Mouse (Mus musculus): Measurements from ENCODE around the gene Grip1.
"Not testable (repeated sequence)": the region's sequence is repeated elsewhere in the genome, so short reads cannot be mapped to it uniquely, and the experiment has no call there.

Grip1 gene

DNA sequence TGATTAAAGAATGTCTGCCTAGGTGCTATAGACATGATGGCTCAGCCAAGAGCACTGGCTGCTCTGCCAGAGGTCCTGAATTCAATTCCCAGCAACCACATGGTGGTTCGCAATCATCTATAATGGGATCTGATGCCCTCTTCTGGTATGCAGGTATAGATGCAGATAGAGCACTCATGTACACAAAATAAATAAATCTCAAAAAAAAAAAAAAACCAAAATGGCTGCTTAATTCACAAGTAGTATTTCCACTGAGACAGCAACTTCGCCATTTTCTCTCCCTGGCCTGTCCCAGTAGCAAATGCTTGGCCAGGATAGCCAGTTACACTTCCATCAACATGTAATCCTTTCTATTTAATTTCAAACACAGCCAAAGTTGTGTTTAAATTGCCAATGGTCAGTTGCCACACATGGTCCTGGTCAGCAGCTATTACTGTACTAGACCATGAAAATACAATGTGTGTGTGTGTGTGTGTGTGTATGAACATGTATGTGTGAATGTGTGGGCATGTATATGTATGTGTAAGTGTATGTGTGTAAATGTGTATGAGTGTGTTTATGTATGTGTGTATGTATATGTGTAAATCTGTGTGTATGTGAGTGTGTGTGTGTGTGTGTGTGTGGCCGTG is 658.2 kb downstream of the Grip1 start:
- POLR2A ChIA-PET = interaction anchor here in 3 of 4 experiments (0.7 to 1.8 kb wide), 15 partner anchors 8 to 411 kb away, joined by 3 to 9 read pairs (median 4); no protein-coding TSS in a partner anchor
- CTCF ChIA-PET = interaction anchor here in 1 of 4 experiments (2.0 kb wide), 1 partner anchor 47 kb away, joined by 4 read pairs; no protein-coding TSS in a partner anchor

DNA sequence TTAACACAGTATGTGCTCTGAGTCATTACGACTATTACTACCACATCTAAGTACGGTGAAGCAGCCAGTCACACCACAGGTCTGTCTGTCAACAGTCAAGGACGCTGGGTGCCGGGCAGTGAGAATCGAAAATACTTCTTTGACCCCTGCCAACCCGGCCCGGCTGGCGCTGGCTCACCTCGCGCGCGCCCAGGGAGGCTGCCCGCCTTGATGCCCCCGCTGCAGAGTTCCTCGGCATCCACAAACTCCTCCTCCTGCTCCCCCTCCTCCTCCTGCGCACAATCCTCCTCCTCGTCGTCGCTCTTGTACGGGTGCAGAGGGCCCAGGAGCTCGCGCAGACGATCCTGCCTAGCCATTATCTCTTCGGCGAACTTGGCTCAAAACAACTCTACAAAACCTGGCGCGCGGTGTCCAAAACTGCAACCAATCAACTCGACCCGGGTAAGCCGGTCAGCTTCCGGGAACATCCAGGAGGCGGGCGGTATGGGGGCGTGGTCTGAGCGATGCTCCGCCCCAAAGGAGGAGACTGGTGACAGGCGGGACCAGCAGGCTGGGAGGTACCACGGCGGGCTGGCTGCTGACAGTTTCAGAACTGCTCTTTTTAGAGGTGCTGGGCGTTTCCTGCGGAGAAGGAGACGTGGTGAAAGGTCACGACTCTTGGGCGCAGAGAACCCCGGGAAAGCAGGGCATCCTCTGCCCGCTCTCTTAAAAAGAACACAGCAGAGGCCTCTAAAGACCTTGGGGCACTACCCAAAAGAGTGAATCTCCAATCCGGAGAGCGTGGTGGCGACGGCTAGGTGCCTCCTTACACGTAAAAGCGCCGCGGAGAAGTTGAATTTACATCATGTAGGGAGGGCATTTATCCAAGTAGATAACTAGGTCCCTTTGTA is 659.1 kb downstream of the Grip1 start, which contains the start of gene Helb:
Gene Helb, minus strand, starts transcription at position 481 of the 890 bp plus-strand sequence.
- ChIA-PET POLR2A (interaction anchor here in 3 of 4 experiments (0.6 to 1.8 kb wide), 20 partner anchors 9 to 871 kb away, joined by 3 to 9 read pairs (median 3); partner anchors contain the start of gene Llph (in 1 of the 3)), CTCF (interaction anchor here in 3 of 4 experiments (0.7 to 2.0 kb wide), 3 partner anchors 48 to 309 kb away, joined by 3 to 4 read pairs (median 3); partner anchors contain the start of gene Irak3 (in 1 of the 3))

DNA sequence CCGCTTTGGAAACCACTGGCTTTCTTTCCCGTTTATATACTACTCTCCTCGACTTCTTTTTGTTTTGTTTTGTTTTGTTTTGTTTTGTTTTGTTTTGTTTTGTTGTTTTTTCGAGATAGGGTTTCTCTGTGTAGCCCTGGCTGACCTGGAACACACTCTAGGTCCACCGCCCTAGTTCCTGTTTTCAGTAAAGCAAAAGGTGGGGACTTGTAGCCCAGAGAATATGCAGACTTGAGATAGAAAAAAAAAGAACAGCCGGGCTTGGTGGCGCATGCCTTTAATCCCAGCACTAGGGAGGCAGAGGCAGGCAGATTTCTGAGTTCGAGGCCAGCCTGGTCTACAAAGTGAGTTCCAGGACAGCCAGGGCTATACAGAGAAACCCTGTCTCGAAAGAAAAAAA is 659.9 kb downstream of the Grip1 start:
- POLR2A ChIA-PET = interaction anchor here in 2 of 4 experiments (0.7 to 3.2 kb wide), 6 partner anchors 10 to 690 kb away, joined by 3 to 19 read pairs (median 4); no protein-coding TSS in a partner anchor
- CTCF ChIA-PET = not testable (repeated sequence)

DNA sequence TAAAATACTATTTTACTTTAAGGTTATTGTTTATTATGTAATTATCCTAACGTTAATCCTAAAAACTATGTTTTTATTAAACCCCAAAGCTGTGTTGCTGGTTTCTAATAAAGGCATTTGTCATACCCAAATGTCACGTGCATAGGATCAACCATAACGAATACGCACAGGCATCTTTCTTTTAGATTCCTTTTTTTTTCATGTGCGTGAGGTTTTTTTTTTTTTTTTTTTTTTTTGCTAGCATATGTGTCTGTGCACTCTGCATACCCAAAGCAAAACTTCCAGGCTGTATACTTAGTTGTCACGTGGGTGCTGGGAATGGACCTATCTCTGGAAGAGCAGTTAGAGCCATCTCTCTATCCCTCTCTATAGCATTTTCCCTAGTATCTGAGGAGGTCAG is 660.4 kb downstream of the Grip1 start:
- ChIA-PET CTCF (interaction anchor here in 3 of 4 experiments (1.0 to 1.8 kb wide), 8 partner anchors 10 to 310 kb away, joined by 3 to 7 read pairs (median 4); no protein-coding TSS in a partner anchor), POLR2A (interaction anchor here in 3 of 4 experiments (0.6 to 3.2 kb wide), 22 partner anchors 9 to 691 kb away, joined by 3 to 19 read pairs (median 4); no protein-coding TSS in a partner anchor)

DNA sequence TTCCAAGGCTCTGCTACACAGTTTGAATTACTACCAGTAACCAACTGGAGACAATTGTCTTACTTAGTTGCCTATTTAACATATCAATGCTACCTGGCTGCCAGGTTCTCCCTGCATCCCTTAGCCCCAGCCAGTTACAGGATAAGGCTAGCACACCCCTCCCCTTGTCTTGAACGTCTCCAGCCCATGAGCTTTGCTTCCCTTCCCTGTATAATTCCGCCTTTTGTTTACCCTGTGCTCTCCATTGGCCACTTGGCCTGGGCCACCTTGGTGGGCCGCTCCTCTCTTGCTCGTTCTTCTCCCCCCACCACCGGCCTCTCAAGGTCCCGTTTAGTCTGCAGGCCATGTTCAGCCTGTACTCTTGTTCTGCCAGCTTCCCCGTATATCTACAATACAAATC is 660.9 kb downstream of the Grip1 start:
- CTCF ChIA-PET = interaction anchor here in 3 of 4 experiments (0.6 to 1.8 kb wide), 12 partner anchors 10 to 802 kb away, joined by 3 to 7 read pairs (median 3); no protein-coding TSS in a partner anchor
- POLR2A ChIA-PET = interaction anchor here in 3 of 4 experiments (0.6 to 3.2 kb wide), 25 partner anchors 10 to 1514 kb away, joined by 3 to 19 read pairs (median 4); no protein-coding TSS in a partner anchor

DNA sequence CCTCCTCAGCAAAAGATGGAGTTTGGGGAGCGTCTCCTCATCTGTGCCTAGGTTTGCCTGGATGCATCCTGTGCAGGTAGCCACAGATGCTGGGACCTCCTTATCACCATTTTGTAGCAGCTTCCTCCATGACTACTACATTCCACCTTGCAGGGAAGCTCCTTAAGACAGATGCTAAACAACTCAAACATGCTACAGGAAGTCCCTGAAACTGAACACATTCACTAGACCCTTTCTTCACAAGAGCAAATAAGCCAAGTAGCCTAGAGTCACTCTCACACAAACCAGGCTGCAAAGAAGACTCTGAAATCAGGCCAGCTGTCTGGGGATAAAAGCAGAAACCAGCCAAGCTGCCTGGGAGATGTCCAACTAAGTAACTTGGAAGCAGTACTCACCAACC is 661.6 kb downstream of the Grip1 start:
- ChIA-PET POLR2A (interaction anchor here in 3 of 4 experiments (0.6 to 3.2 kb wide), 12 partner anchors 9 to 62 kb away, joined by 3 to 19 read pairs (median 4); no protein-coding TSS in a partner anchor), CTCF (interaction anchor here in 3 of 4 experiments (0.5 to 1.8 kb wide), 5 partner anchors 16 to 801 kb away, joined by 3 to 5 read pairs (median 3); no protein-coding TSS in a partner anchor)

DNA sequence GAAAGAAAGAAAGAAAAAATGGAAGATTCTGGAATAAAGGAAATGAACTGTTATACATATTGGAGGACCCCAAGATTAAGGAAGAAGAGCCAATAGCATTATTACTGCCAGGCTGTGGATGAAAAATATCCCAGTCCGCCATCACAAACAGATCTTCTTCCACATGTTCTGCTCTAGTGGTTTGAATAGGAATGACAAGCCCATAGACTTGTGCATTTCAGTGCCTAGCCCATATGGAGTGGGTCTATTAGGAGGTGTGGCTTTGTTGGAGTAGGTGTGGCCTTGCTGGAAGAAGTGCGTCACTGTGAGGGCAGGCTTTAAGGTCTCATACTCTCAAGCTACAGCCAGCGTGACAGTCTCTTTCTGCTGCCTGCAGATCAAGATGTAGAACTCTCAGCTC is 670.1 kb downstream of the Grip1 start:
- CTCF ChIA-PET = interaction anchor here in 3 of 4 experiments (0.6 to 2.8 kb wide), 8 partner anchors 8 to 320 kb away, joined by 3 to 12 read pairs (median 3); no protein-coding TSS in a partner anchor

DNA sequence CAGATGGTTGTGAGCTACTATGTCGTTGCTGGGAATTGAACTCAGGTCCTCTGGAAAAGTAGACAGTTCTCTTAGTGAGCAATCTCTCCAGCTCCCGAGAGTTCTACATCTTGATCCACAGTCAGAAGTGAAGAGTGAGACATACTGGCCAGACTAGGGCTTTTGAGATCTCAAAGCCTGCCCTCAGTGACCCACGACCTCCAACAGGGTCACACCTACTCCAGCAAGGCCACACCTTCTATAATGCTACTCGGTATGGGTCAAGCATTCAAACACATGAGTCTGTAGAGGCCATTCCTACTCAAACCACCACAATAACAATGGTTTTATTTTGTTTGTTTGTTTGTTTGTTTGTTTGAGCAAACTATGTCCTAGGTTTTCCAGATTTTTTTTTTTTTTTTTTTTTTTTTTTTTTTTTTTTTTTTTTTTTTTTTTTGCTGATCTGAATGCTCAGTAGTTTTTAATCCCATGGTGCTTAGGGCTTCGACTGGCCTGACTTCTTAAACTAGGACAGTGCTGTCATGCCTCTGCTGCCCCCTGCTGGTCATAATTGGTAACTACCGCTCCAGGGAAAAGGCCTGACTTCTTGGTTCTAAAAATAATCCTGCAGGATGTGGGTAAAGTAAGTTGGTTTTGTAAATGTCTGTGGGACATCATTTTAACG is 671.3 kb downstream of the Grip1 start:
- ChIA-PET POLR2A (interaction anchor here in 3 of 4 experiments (0.6 to 2.1 kb wide), 4 partner anchors 10 to 319 kb away, joined by 3 to 10 read pairs (median 5); no protein-coding TSS in a partner anchor), CTCF (interaction anchor here in 3 of 4 experiments (0.6 to 2.8 kb wide), 13 partner anchors 10 to 881 kb away, joined by 3 to 12 read pairs (median 3); no protein-coding TSS in a partner anchor)

More for the DNA sequence above, 670.1 kb downstream of the Grip1 start:
- POLR2A ChIA-PET = interaction anchor here in 3 of 4 experiments (0.5 to 2.1 kb wide), 4 partner anchors 9 to 201 kb away, joined by 3 to 10 read pairs (median 4); no protein-coding TSS in a partner anchor

DNA sequence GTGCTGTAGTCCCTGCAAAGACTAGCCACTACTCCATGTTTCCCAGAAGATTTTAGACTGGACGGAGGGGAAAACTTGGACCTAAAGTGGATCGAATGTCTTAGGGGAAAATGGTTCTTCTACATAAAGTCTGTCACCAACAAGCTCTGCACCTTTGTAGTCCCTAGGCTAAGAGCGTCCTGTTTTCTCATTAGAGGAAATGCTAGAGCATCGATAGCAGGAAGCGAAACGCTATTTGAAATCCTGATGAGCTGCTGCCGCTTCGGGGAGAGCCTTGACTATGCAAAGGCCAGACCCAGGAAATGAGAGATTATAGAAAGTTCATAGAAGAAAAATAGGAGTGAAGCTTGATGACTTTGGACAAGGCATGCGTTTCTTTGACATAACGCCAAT is 671.8 kb downstream of the Grip1 start:
- POLR2A ChIA-PET = interaction anchor here in 2 of 4 experiments (0.6 to 2.1 kb wide), 2 partner anchors 11 to 319 kb away, joined by 6 to 10 read pairs; no protein-coding TSS in a partner anchor
- CTCF ChIA-PET = interaction anchor here in 2 of 4 experiments (0.6 to 2.8 kb wide), 4 partner anchors 287 to 479 kb away, joined by 3 to 12 read pairs (median 4); no protein-coding TSS in a partner anchor

DNA sequence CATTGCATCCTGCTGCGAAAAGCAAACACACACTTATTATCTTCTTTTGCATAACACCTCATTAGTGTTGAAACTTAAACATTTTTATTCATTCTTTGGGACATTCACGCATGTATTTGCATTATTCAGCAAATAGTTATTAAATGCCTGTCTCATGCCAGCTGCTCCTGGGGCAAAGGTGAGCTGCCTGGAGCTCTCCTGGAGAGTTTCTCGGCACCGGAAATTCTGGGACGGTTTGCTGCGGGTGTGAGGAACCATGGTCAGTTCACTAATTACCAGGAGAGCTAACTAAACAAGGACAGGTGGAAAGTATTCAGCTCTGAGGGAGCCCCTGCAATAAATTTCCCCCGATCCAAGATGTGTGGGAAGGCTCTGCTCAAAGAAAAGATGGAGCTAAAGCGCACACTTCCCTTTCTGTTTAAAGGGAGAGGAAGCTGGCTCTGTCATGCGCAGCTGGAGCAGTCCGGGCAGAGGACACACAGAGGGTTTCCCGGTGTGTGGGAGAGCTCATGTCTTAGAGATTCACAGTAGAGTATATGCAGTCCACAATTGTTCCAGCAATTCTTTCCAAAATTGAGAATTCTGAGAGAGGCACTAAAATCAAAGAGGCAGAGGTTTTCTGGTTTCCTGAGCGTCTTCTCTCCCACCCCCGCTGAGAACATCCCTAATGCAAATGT is 675.1 kb downstream of the Grip1 start:
- ChIA-PET CTCF (interaction anchor here (0.9 to 3.1 kb wide), 10 partner anchors 23 to 482 kb away, joined by 3 to 18 read pairs (median 4); no protein-coding TSS in a partner anchor), POLR2A (interaction anchor here in 3 of 4 experiments (0.9 to 1.9 kb wide), 6 partner anchors 12 to 32 kb away, joined by 3 to 9 read pairs (median 4); partner anchors contain the start of gene Helb (in 3 of the 3))

DNA sequence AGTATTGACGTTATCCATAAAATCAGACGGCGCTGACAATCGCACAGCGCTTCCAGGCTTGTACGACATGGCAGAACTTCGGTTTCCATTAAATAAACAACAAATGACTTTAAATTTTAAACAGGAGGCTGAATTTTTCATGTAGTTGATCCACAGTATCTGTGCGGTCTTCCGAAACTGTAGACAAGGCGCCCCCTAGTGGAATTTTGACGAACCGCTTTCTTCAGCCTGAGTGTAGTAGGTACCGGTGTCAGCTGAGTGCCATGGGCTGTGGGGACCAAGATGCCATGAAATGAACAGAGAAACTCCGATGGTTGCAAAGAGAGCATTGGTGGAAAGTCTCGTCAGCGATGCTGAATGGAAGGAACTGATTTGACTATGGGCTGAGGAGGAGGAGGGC is 677.0 kb downstream of the Grip1 start:
- POLR2A ChIA-PET = interaction anchor here in 3 of 4 experiments (0.6 to 1.9 kb wide), 3 partner anchors 16 to 34 kb away, joined by 3 to 6 read pairs (median 4); partner anchors contain the start of gene Helb (in 1 of the 3)
- CTCF ChIA-PET = interaction anchor here (0.6 to 3.1 kb wide), 22 partner anchors 10 to 484 kb away, joined by 3 to 18 read pairs (median 4); partner anchors contain the start of genes Irak3 (in 2 of the 4) and Tmbim4 (in 1 of the 4)

DNA sequence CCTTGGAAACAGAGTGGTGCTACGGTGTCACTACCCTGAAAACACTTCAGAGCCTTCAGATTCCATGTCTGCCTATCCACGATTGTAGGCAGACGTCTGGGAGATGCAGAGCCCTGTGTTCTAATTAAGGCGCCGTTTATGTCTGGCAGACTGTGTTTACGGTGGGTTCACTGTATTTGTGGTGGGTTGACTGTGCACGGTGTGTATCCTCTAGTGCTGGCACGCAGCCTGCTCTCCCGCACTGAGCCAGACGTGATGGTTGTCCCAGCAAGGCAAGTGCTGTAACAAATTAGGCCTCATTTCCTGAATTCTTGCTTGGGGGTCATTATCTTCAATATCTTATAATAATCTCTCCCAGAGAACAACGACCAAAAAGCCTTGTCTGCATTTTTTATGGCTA is 680.1 kb downstream of the Grip1 start:
- ChIA-PET POLR2A (interaction anchor here in 1 of 4 experiments (1.3 kb wide), 1 partner anchor 45 kb away, joined by 5 read pairs; no protein-coding TSS in a partner anchor), CTCF (no interaction called here)

DNA sequence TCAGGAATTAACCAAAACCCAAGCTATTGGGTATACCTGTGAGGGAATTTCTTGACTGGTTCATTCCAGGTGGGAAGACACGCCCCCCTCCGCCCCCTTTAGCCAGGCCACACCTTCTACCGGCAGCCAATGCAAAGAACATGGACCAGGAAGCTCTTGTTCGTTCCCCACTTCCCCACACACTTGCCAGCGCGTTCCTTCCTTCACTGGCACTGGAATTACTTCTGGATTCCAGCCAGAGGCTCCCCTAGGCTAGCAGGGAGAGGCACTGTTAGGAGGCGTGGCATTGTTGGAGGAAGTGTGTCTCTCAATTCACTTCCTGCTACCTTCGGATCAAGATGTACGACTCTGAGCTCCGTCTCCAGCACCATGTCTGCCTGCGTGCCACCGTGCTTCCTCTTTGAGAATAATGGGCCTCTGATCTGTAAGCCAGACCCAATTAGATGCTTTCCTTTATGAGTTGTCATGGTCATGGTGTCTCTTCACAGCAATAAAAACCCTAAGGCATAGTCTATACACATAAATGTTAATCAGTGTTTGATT is 682.5 kb downstream of the Grip1 start:
- POLR2A ChIA-PET = interaction anchor here in 2 of 4 experiments (0.6 to 1.1 kb wide), 3 partner anchors 19 to 253 kb away, joined by 3 to 4 read pairs (median 3); no protein-coding TSS in a partner anchor
- CTCF ChIA-PET = no interaction called here
